Mouse (Mus musculus): ENCODE measurements around the gene S100a16. TPM values are rescaled to one million over a fixed set of nuclear protein-coding genes. Genes with fewer than 3 reads are reported as not detected.

The S100a16 gene
- polyA plus RNA-seq, 1 experiment from 2014 or later: 32.5 TPM

DNA sequence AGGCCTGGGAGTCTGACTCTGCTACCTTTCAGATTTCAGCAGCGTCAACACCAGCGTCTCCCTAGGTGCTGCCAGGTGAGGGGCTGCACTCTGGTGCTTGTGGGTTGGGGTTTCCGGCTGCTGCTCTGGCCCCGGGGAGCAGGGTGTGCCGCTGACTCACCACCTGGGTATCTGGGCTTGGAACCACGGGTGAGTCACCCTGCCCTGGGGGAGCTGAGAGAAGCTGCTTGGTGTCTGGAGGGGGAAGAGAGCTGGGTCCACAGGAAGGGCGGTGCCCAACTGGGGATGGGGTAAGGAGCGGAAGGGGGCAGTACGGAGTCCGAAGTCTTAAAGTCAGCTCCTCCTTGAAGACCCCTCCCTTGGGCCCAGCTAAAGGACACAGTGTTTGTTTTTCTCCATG lies 49.9 kb downstream of the S100a16 start:
- Histone ChIP-seq H3K27me3 (ENCODE audit: control insufficient read depth, insufficient read depth, low read length) (no peaks in the 10 kb centered on the region), H3K9ac (replicated peaks; ENCODE audit: low read length) (no peak overlapping the region), H3K4me3 (replicated peaks; ENCODE audit: low read depth, low read length) (no peak overlapping the region), H3K27ac (replicated peaks; ENCODE audit: low read depth, low read length) (no peak overlapping the region), H3K4me1 (ENCODE audit: control insufficient read depth, insufficient read depth, low read length) (no peaks in the 10 kb centered on the region), H3K4me2 (ENCODE audit: low read length) (no peak overlapping the region), H3K36me3 (ENCODE audit: control insufficient read depth, insufficient read depth, low read length) (no peaks in the 10 kb centered on the region), H3K9me3 (ENCODE audit: control insufficient read depth, low read length) (no peaks in the 10 kb centered on the region)
- DNase-seq: no peak
- ATAC-seq (ENCODE audit: low FRiP score, low TSS enrichment): no peak
- WGBS: 78% methylated on average over 10 of the region's 10 CpGs

DNA sequence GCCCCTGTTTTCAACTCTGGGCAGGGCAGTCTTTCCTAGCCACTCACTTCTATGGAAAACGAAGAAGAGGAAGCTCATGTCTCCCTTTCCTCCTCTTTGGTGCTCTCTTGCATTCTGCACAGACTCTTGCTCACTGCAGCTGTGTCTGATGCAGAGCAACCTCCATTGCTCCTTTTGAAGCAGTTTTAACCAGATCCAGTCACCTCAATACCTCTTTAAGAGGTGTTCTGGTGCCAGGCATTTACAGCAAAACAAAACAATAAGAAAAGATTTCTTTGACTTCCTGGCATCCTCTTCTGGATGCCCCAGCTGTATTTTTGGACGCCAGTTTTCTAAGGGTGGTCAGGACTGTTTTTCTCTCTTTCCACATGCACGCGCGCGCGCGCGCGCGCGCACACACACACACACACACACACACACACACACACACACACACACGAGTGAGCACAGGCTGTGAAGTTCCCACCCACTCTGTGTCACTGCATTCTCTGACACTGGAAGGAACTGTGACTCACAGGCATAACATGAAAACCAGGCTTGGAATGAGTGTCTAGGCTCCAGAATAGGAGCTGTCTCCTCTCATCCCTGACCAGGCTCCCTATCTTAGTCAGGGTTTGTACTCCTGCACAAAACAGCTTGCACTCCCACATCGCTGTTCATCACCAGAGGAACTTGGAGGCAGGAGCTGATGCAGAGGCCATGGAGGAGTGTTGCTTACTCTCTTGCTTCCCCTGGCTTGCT lies 50.5 kb downstream of the S100a16 start:
- H3K4me1 ChIP-seq (ENCODE audit: control insufficient read depth, insufficient read depth, low read length): no peaks in the 10 kb centered on the region
- no peak overlapping the region for H3K4me2 ChIP-seq (ENCODE audit: low read length)
- DNase-seq: no peak
- no peak overlapping the region for H3K27ac ChIP-seq (replicated peaks; ENCODE audit: low read depth, low read length)
- no peaks in the 10 kb centered on the region for H3K9me3 ChIP-seq (ENCODE audit: control insufficient read depth, low read length)
- ATAC-seq (ENCODE audit: low FRiP score, low TSS enrichment): no peak
- no peaks in the 10 kb centered on the region for H3K36me3 ChIP-seq (ENCODE audit: control insufficient read depth, insufficient read depth, low read length)
- H3K9ac ChIP-seq (replicated peaks; ENCODE audit: low read length): no peak overlapping the region
- no peak overlapping the region for H3K4me3 ChIP-seq (replicated peaks; ENCODE audit: low read depth, low read length)
- no peaks in the 10 kb centered on the region for H3K27me3 ChIP-seq (ENCODE audit: control insufficient read depth, insufficient read depth, low read length)
- 90% methylated on average over 14 of the region's 14 CpGs for WGBS

DNA sequence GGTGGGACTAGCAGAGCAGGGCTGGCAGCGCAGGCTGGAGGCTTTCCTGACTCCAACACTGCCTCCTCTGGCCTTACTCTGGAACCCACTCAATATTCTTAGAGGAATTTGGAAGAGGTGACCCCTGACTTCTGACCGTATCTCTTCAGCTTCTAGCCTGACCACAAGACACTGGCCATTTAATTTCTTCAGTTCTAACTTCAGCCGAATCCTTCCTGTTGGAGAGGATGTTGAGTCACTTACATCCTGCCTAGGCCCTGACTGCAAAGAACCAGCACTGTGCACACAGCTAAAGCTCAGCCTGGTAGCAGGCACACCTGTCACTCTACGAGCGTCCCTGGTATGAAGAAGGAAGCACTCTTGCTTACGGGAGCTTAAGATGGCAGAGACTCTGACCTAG lies 52.3 kb downstream of the S100a16 start:
- no peak overlapping the region for H3K4me2 ChIP-seq (ENCODE audit: low read length)
- H3K27me3 ChIP-seq (ENCODE audit: control insufficient read depth, insufficient read depth, low read length): no peaks in the 10 kb centered on the region; the same call in 1 of the 2 replicates
- ATAC-seq (ENCODE audit: low FRiP score, low TSS enrichment) (no peak), DNase-seq (no peak)
- no peaks in the 10 kb centered on the region for H3K4me1 ChIP-seq (ENCODE audit: control insufficient read depth, insufficient read depth, low read length)
- 87% methylated on average over 6 of the region's 6 CpGs for WGBS
- H3K36me3 ChIP-seq (ENCODE audit: control insufficient read depth, insufficient read depth, low read length): no peaks in the 10 kb centered on the region
- H3K9ac ChIP-seq (replicated peaks; ENCODE audit: low read length): no peak overlapping the region
- no peak overlapping the region for H3K27ac ChIP-seq (replicated peaks; ENCODE audit: low read depth, low read length)
- H3K9me3 ChIP-seq (ENCODE audit: control insufficient read depth, low read length): no peaks in the 10 kb centered on the region
- H3K4me3 ChIP-seq (replicated peaks; ENCODE audit: low read depth, low read length): no peak overlapping the region

DNA sequence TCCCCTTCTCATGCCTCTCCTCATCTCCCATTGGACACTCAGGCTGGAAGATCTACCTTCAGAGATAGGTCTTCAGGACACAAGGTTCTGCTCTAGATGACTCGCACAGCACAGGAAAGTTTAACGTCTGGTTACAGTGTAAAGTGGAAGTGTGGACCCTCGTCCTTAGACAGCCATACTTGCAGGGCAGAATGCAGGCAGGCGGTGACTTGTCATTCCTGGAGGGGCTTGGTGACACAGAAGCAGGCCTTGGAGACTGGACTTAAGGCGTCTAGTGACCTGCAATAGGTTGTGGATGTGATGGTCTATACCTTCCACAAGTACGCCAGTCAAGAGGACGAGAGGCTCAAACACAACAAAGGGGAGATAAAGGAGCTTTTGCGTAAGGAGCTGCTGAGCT lies 52.9 kb downstream of the S100a16 start, which contains the start of gene S100a2:
TSS of gene S100a2 (plus strand) at position 301 of the 400 bp plus-strand sequence.
- Histone ChIP-seq H3K27ac (replicated peaks; ENCODE audit: low read depth, low read length) (no peak within 1 kb of the TSS), H3K4me1 (ENCODE audit: control insufficient read depth, insufficient read depth, low read length) (no peaks in the 10 kb centered on the region), H3K9ac (replicated peaks; ENCODE audit: low read length) (no peak within 1 kb of the TSS), H3K36me3 (ENCODE audit: control insufficient read depth, insufficient read depth, low read length) (no peaks in the 10 kb centered on the region), H3K27me3 (ENCODE audit: control insufficient read depth, insufficient read depth, low read length) (no peaks in the 10 kb centered on the region; the same call in 1 of the 2 replicates), H3K9me3 (ENCODE audit: control insufficient read depth, low read length) (no peaks in the 10 kb centered on the region), H3K4me2 (ENCODE audit: low read length) (no peak within 1 kb of the TSS), H3K4me3 (replicated peaks; ENCODE audit: low read depth, low read length) (no peak within 1 kb of the TSS)
- DNase-seq (no peak), ATAC-seq (ENCODE audit: low FRiP score, low TSS enrichment) (no peak)
- 86% methylated on average over 8 of the region's 8 CpGs for WGBS

Other genes with a start within 250 kb of the S100a16 start
- 16.0 and 22.9 TPM in 2 replicates for gene Gatad2b, start 244.1 kb upstream of the S100a16 start, polyA plus RNA-seq (2014; fragmentation: Nextera tagmentation; extraction: Ambion mirVana)
- 23.6 and 25.0 TPM in 2 replicates for gene Slc27a3, start 147.3 kb upstream of the S100a16 start, polyA plus RNA-seq (2014; fragmentation: Nextera tagmentation; extraction: Ambion mirVana)
- 32.3 and 35.0 TPM in 2 replicates for gene Ints3, start 103.6 kb upstream of the S100a16 start, polyA plus RNA-seq (2014; fragmentation: Nextera tagmentation; extraction: Ambion mirVana)
- 0.65 and 2.3 TPM in 2 replicates for gene Npr1, start 71.4 kb upstream of the S100a16 start, polyA plus RNA-seq (2014; fragmentation: Nextera tagmentation; extraction: Ambion mirVana)
- 271 and 282 TPM in 2 replicates for gene Ilf2, start 61.1 kb upstream of the S100a16 start, polyA plus RNA-seq (2014; fragmentation: Nextera tagmentation; extraction: Ambion mirVana)
- 89.7 and 92.8 TPM in 2 replicates for gene Snapin, start 46.2 kb upstream of the S100a16 start, polyA plus RNA-seq (2014; fragmentation: Nextera tagmentation; extraction: Ambion mirVana)
- gene Chtop, start 27.8 kb upstream of the S100a16 start, polyA plus RNA-seq (2014; fragmentation: Nextera tagmentation; extraction: Ambion mirVana): 135 and 145 TPM in 2 replicates
- gene S100a1, start 22.9 kb upstream of the S100a16 start, polyA plus RNA-seq (2014; fragmentation: Nextera tagmentation; extraction: Ambion mirVana): 8.2 and 8.3 TPM in 2 replicates
- 5.9 and 8.0 TPM in 2 replicates for gene S100a13, start 22.8 kb upstream of the S100a16 start, polyA plus RNA-seq (2014; fragmentation: Nextera tagmentation; extraction: Ambion mirVana)
- not detected in 2 replicates for gene S100a14, start 10.4 kb upstream of the S100a16 start, polyA plus RNA-seq (2014; fragmentation: Nextera tagmentation; extraction: Ambion mirVana)
- not detected in 2 replicates for gene S100a3, start 23.3 kb downstream of the S100a16 start, polyA plus RNA-seq (2014; fragmentation: Nextera tagmentation; extraction: Ambion mirVana)
- gene S100a2, start 53.0 kb downstream of the S100a16 start, polyA plus RNA-seq (2014; fragmentation: Nextera tagmentation; extraction: Ambion mirVana): not detected in 2 replicates
- gene Gm42674, start 64.7 kb downstream of the S100a16 start, polyA plus RNA-seq (2014; fragmentation: Nextera tagmentation; extraction: Ambion mirVana): not detected in 2 replicates
- 1.5 TPM in 1 of 2 replicates, not detected in the other for gene S100a4, start 66.5 kb downstream of the S100a16 start, polyA plus RNA-seq (2014; fragmentation: Nextera tagmentation; extraction: Ambion mirVana)
- not detected in 2 replicates for gene S100a5, start 71.3 kb downstream of the S100a16 start, polyA plus RNA-seq (2014; fragmentation: Nextera tagmentation; extraction: Ambion mirVana)
- 4.6 and 32.0 TPM in 2 replicates for gene S100a6, start 75.6 kb downstream of the S100a16 start, polyA plus RNA-seq (2014; fragmentation: Nextera tagmentation; extraction: Ambion mirVana)
- gene S100a7a, start 116.8 kb downstream of the S100a16 start, polyA plus RNA-seq (2014; fragmentation: Nextera tagmentation; extraction: Ambion mirVana): not detected in 2 replicates
- gene S100a8, start 131.7 kb downstream of the S100a16 start, polyA plus RNA-seq (2014; fragmentation: Nextera tagmentation; extraction: Ambion mirVana): 2.2 TPM in 1 of 2 replicates, not detected in the other
- gene S100a9, start 158.5 kb downstream of the S100a16 start, polyA plus RNA-seq (2014; fragmentation: Nextera tagmentation; extraction: Ambion mirVana): 0.95 TPM in 1 of 2 replicates, not detected in the other
- 0.16 TPM in 1 of 2 replicates, not detected in the other for gene Pglyrp4, start 189.7 kb downstream of the S100a16 start, polyA plus RNA-seq (2014; fragmentation: Nextera tagmentation; extraction: Ambion mirVana)
- not detected in 2 replicates for gene Gm5849, start 240.6 kb downstream of the S100a16 start, polyA plus RNA-seq (2014; fragmentation: Nextera tagmentation; extraction: Ambion mirVana)

Measured in midbrain, embryonic 14.5 days (tissue).